Mouse (Mus musculus) kidney, embryonic 15.5 days (tissue): ENCODE data around the gene Lrwd1. TPM values are rescaled to one million over a fixed set of nuclear protein-coding genes. Genes with fewer than 3 reads are reported as not detected.
A peak's percentile ranks its signal among the peaks of the same experiment; 100 is the strongest.

Experiments
- ATAC-seq: fragments of 200-750 bp; cut with Nextera tagmentation; replicated peaks from 2 replicates; pipeline ENCODE4 v1.8.0; 2017; ENCODE audit warnings: moderate TSS enrichment; ENCODE audit not compliant: low FRiP score
- H3K27ac ChIP-seq: fragments of 300-500 bp; sonication (generic); 2 replicates; pipeline ENCODE4 v1.5.1; 2015; ENCODE audit warnings: mild to moderate bottlenecking, inconsistent platforms
- H3K27me3 ChIP-seq: fragments of 300-500 bp; sonication (generic); 2 replicates; pipeline ENCODE4 v1.6.1; 2015; ENCODE audit warnings: inconsistent platforms
- H3K36me3 ChIP-seq: fragments of 300-500 bp; sonication (generic); 2 replicates; pipeline ENCODE4 v1.6.1; 2015; ENCODE audit warnings: inconsistent platforms
- H3K4me1 ChIP-seq: fragments of 300-500 bp; sonication (generic); 2 replicates; pipeline ENCODE4 v1.6.1; 2015; ENCODE audit warnings: inconsistent platforms
- H3K4me2 ChIP-seq: fragments of 300-500 bp; sonication (generic); 2 replicates; pipeline ENCODE4 v1.6.1; 2015; ENCODE audit warnings: moderate library complexity, mild to moderate bottlenecking, inconsistent platforms
- H3K4me3 ChIP-seq: fragments of 300-500 bp; sonication (generic); replicated peaks from 2 replicates; pipeline ENCODE4 v1.5.1; 2015; ENCODE audit warnings: mild to moderate bottlenecking, inconsistent platforms
- H3K9ac ChIP-seq: fragments of 300-500 bp; sonication (generic); 2 replicates; pipeline ENCODE4 v1.6.1; 2015; ENCODE audit warnings: mild to moderate bottlenecking, inconsistent platforms
- H3K9me3 ChIP-seq: fragments of 300-500 bp; sonication (generic); replicated peaks from 2 replicates; pipeline ENCODE4 v1.6.1; 2016; ENCODE audit warnings: inconsistent platforms
- WGBS: fragments of 180-500 bp; shearing (Covaris S2); methylation state at CpG from one replicate; pipeline ENCODE4 v1.1.7; 2015; ENCODE audit warnings: mixed read lengths; 5-methylcytosine and 5-hydroxymethylcytosine counted together
- microRNA-seq: library from miRNA; unstranded; fragments of <30 nt; microRNA quantifications from one replicate; pipeline ENCODE4, GENCODE M21; 2016
- polyA plus RNA-seq: library from polyadenylated mRNA; unstranded; fragments of >200 nt; fragmentation: Nextera tagmentation; extraction: Ambion mirVana; gene quantifications from 2 replicates; pipeline ENCODE4 v1.2.1, GENCODE M21; 2015

The Lrwd1 gene
- polyA plus RNA-seq, 1 experiment from 2014 or later = 40.2 TPM

DNA sequence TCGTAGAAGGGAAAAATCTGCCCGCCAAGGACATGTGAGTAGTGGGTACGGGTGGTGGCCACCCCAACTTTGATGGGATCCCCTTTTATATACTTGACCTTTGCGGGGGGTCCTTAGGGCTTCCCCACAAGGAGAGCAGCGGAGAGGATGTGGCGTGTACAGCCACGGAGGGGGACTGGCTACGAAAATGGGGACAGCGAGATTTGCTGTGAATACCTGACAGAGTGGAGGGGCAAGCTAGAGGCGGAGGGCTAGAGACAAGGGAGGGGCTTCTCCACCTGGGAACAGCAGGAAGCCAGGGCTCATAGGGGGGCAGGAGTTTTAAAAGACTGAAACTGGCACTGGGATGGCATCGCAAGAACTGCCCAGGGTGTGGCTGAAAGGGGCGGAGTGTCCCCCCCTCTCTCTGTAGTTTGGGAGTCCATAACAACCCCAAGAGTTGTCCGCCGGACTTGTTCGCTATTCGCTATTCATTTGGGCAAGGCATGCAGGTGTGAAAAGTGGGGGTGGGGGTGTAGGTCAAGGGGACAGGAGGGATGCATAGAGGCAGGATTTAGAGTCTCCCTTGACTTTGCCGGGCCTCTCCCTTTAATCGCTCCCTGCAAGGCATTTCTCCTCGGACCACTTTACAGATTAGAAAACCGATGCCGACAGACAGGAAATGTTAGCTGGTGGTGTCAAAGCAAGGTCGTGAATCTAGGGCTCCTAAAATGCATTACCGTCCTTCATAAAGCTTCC lies 51.6 kb downstream of the Lrwd1 start:
- no peaks in the 10 kb centered on the region for H3K36me3 ChIP-seq
- no peaks in the 10 kb centered on the region for H3K9me3 ChIP-seq
- peak; percentile 16 for ATAC-seq
- peak overlapping the region; percentile 60 for H3K9ac ChIP-seq
- peak overlapping the region; percentile 43 for H3K27ac ChIP-seq
- peak overlapping the region; percentile 95 for H3K4me2 ChIP-seq
- 2% methylated on average over 23 of the region's 23 CpGs for WGBS
- peak overlapping the region; percentile 62 for H3K4me3 ChIP-seq
- H3K4me1 ChIP-seq = peaks cover 38% of the 10 kb centered on the region
- no peaks in the 10 kb centered on the region for H3K27me3 ChIP-seq

DNA sequence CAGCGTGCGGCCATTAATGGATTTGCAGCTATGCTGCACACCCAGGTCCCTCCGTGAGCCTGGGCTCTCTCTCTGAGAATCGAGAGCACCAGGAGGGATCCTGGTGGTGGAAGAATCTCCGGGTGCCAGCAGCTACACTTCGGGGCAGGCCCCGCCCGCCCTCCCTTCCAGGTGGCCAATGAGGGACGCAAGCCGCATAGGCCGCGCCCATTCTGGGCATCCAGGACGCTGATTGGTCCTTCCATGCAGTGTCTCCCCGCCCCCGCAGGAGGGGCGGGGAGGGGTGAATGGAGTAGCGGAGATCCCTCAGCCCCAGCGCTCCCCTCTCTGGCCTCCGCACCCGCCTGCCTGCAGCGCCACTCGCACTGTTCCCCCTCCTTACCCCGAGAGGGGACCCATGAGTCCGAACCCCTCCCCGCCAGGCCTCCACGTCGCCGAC lies 52.2 kb downstream of the Lrwd1 start, which contains the start of gene Rasa4:
Gene Rasa4 (plus strand): TSS at position 248 of the 439 bp plus-strand sequence.
- H3K9ac ChIP-seq = peak within 1 kb of the TSS; percentile 60
- peak within 1 kb of the TSS; percentile 60 for H3K27ac ChIP-seq
- H3K4me3 ChIP-seq = peak within 1 kb of the TSS; percentile 62
- peak within 1 kb of the TSS; percentile 95 for H3K4me2 ChIP-seq
- no peaks in the 10 kb centered on the region for H3K36me3 ChIP-seq
- 0% methylated on average over 24 of the region's 28 CpGs for WGBS
- ATAC-seq = peak; percentile 95
- H3K9me3 ChIP-seq = no peaks in the 10 kb centered on the region
- H3K27me3 ChIP-seq = no peaks in the 10 kb centered on the region
- peaks cover 33% of the 10 kb centered on the region for H3K4me1 ChIP-seq

DNA sequence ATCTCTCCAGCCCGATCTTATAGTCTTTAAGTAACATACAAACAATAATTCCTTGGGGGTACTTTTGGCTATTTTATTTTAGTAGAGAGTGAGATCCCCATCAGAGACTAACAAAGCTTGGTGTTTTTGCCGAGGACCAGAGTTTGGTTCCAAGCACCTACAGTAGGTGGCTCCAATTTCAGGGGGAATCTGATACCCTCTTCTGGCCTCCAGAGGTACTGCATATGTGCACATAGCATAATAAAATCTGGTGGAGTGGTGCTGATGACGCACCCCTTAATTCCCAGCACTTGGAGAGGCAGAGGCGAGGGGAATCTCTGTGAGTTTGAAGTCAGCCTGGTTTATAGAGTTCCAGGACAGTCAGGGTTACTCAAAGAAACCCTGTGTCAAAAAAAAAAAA lies 53.5 kb downstream of the Lrwd1 start:
- no peak overlapping the region for H3K9ac ChIP-seq
- H3K36me3 ChIP-seq = no peaks in the 10 kb centered on the region
- H3K9me3 ChIP-seq = no peaks in the 10 kb centered on the region
- no peak overlapping the region for H3K27ac ChIP-seq
- ATAC-seq = no peak
- H3K4me3 ChIP-seq = no peak overlapping the region
- H3K27me3 ChIP-seq = no peaks in the 10 kb centered on the region
- H3K4me2 ChIP-seq = no peak overlapping the region
- H3K4me1 ChIP-seq = peaks cover 28% of the 10 kb centered on the region
- WGBS = 82% methylated on average over 4 of the region's 4 CpGs

DNA sequence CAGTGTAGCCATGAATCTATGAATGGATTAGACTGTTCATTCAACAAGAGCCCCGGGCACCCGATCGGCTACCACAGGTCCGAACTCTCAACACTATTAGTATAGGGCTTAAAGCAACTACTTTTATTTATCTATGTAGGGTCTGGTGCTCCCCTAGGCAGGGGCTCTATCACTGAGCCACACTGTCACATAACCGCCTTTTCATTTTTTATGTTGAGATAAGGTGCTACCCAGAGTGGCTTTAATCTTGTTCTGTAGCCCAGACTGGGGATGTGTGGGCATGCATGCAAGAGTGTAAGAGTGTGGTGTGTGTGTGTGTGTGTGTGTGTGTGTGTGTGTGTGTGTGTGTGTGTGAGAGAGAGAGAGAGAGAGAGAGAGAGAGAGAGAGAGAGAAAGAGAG lies 57.7 kb downstream of the Lrwd1 start:
- no peak for ATAC-seq

DNA sequence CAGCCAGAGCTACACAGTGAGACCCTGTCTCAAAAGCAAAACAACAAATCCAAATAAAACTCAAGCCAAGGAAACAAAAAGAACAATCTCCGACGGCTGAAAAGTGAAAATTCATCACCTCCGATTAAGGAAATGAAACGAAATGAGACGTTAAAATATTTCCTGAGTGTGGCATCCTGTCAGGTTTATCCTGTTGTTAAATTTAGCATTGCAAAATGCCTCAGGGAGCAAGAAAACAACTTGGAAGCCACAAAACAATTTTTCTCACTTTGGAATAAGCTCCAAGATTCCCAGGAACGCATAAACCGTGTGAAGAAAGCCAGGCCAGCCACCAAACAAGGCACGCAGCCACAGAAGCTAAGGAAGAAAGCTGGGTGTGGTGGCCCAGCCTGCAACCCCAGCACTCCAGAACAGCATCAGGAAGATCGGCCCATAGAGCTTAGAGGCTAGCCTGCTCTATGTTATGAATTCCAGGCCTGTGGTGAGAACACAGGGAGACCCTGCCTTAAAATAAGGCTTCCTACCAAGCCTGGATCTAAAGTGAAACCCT lies 58.8 kb downstream of the Lrwd1 start:
- Histone ChIP-seq H3K9me3 (no peaks in the 10 kb centered on the region), H3K27me3 (no peaks in the 10 kb centered on the region), H3K4me1 (peaks cover 12% of the 10 kb centered on the region; the same call in 1 of the 2 replicates), H3K36me3 (no peaks in the 10 kb centered on the region), H3K4me3 (no peak overlapping the region), H3K27ac (peak overlapping the region; percentile 79), H3K9ac (no peak overlapping the region), H3K4me2 (no peak overlapping the region)
- no peak for ATAC-seq
- WGBS = 61% methylated on average over 9 of the region's 9 CpGs

More for the DNA sequence above, 57.7 kb downstream of the Lrwd1 start:
- Histone ChIP-seq H3K27me3 (no peaks in the 10 kb centered on the region), H3K36me3 (no peaks in the 10 kb centered on the region), H3K9me3 (no peaks in the 10 kb centered on the region), H3K27ac (no peak overlapping the region), H3K4me1 (peaks cover 13% of the 10 kb centered on the region; the same call in 1 of the 2 replicates), H3K4me2 (no peak overlapping the region), H3K4me3 (no peak overlapping the region), H3K9ac (no peak overlapping the region)
- WGBS = 93% methylated on average over 5 of the region's 5 CpGs

DNA sequence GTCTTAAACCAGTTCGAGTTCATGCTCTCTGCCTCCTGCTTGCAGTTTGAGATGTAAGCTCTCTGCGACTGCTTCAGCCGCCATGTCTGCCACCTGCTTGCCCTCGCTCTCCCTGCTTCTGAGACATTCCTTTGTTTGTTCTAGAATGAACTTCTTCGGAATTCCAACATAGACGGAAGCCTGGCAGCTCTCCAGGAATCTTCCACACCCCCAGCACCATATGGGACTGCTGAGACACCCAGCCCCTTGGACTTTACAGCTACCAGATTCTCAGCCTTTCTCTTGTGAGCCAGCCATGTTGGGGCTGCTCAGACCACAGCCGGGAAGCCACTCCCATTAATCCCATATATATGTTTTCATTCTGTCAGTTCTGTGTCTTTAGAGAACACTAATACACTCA lies 59.6 kb downstream of the Lrwd1 start:
- Histone ChIP-seq H3K9me3 (no peaks in the 10 kb centered on the region), H3K9ac (no peak overlapping the region), H3K4me2 (no peak overlapping the region), H3K36me3 (no peaks in the 10 kb centered on the region), H3K4me3 (no peak overlapping the region), H3K27ac (peak overlapping the region; percentile 79), H3K27me3 (no peaks in the 10 kb centered on the region), H3K4me1 (peaks cover 12% of the 10 kb centered on the region; the same call in 1 of the 2 replicates)
- WGBS = 26% methylated on average over 7 of the region's 7 CpGs
- ATAC-seq = 0 out of 2 replicates have a peak, but pooled peaks have one; percentile 32

DNA sequence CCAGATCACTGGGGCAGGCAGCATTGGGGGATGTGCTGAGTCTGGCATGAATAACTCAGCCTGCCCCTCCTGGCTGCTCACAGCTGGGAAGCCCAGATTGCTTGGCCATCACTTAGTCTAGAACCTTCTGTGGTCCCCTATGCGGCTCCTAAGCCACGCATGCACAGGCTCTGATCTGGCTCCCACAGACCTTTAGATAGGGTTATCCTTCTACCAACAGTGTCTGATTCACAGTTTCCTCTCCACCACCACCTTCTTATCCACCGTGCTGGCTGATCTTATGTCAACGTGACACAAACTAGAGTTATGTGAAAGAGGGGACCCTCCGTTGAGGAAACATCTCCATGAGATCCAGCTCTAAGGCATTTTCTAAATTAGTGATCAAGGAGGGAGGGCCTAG lies 60.8 kb downstream of the Lrwd1 start:
- Histone ChIP-seq H3K4me2 (no peak overlapping the region), H3K4me1 (peaks cover 12% of the 10 kb centered on the region; the same call in 1 of the 2 replicates), H3K36me3 (no peaks in the 10 kb centered on the region), H3K27me3 (no peaks in the 10 kb centered on the region), H3K27ac (no peak overlapping the region), H3K9me3 (no peaks in the 10 kb centered on the region), H3K9ac (no peak overlapping the region), H3K4me3 (no peak overlapping the region)
- 85% methylated on average over 5 of the region's 5 CpGs for WGBS
- ATAC-seq = no peak

DNA sequence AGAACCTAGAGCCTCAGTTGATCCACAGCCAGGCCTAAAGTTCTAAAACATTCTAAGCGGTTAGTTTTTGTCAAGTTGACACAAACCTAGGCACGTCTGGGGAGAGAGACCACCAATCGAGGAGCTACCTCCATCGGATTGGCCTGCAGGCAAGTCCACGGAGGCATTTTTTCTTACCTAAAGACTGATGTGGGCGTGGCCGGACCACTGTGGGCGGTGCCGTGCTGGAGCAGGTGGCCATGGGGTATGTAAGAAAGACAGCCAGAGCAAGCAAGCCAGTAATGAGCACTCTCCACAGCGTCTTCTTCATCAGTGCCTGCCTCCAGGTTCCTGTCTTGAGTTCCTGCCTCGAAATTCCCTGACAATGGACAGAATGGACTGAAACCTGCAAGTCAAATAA lies 62.3 kb downstream of the Lrwd1 start:
- Histone ChIP-seq H3K27me3 (no peaks in the 10 kb centered on the region), H3K9ac (no peak overlapping the region), H3K9me3 (no peaks in the 10 kb centered on the region), H3K4me1 (peaks cover 12% of the 10 kb centered on the region; the same call in 1 of the 2 replicates), H3K36me3 (no peaks in the 10 kb centered on the region), H3K4me2 (no peak overlapping the region), H3K27ac (no peak overlapping the region), H3K4me3 (no peak overlapping the region)
- 74% methylated on average over 11 of the region's 11 CpGs for WGBS
- no peak for ATAC-seq

DNA sequence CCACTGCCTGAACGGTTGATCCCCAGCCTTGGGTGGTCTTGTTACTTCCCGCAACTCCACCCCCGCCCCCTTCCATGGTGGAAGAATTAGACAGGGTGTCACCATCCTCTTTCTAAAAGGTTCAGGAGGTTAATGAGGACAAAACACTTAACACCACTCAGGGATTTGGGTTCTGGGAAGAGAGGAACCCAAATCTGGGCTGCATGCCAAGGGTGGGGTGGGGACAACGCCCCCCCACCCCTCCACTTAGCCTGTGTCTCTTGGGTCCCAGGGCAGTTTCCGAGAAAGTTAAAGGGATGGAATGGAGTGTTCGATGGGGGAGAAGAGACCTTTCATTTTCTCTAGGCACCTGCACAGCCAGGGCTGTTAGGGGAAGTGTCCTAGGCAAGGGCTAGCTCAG lies 62.8 kb downstream of the Lrwd1 start:
- Histone ChIP-seq H3K4me1 (peaks cover 12% of the 10 kb centered on the region; the same call in 1 of the 2 replicates), H3K27me3 (no peaks in the 10 kb centered on the region), H3K9ac (no peak overlapping the region), H3K27ac (no peak overlapping the region), H3K4me2 (no peak overlapping the region), H3K36me3 (no peaks in the 10 kb centered on the region), H3K4me3 (no peak overlapping the region), H3K9me3 (no peaks in the 10 kb centered on the region)
- ATAC-seq = no peak
- WGBS = 50% methylated on average over 6 of the region's 6 CpGs

Small RNAs within 50 kb of the gene (microRNA-seq; reads per million reads assigned to microRNA genes)
- 1.2 reads per million for gene Mir7035

Other genes with a start within 250 kb of the Lrwd1 start
- 70.0 and 72.9 TPM in 2 replicates for gene Hspb1, start 248.2 kb downstream of the Lrwd1 start, polyA plus RNA-seq
- gene Ywhag, start 201.5 kb downstream of the Lrwd1 start, polyA plus RNA-seq = 179 and 189 TPM in 2 replicates
- gene Ssc4d, start 161.5 kb downstream of the Lrwd1 start, polyA plus RNA-seq = 9.6 and 10.1 TPM in 2 replicates
- gene Zp3, start 156.0 kb downstream of the Lrwd1 start, polyA plus RNA-seq = 0.30 TPM in 1 of 2 replicates, not detected in the other
- gene Dtx2, start 141.3 kb downstream of the Lrwd1 start, polyA plus RNA-seq = 29.4 and 29.9 TPM in 2 replicates
- 2.6 and 5.9 TPM in 2 replicates for gene Upk3b, start 97.6 kb downstream of the Lrwd1 start, polyA plus RNA-seq
- gene Upk3bl, start 81.6 kb downstream of the Lrwd1 start, polyA plus RNA-seq = 2.8 and 3.2 TPM in 2 replicates
- 15.4 and 18.5 TPM in 2 replicates for gene Rasa4, start 52.2 kb downstream of the Lrwd1 start, polyA plus RNA-seq
- gene Polr2j, start 19.4 kb downstream of the Lrwd1 start, polyA plus RNA-seq = 249 and 260 TPM in 2 replicates
- 15.7 and 16.9 TPM in 2 replicates for gene Alkbh4, start 72 bp upstream of the Lrwd1 start, polyA plus RNA-seq
- 6.0 and 6.3 TPM in 2 replicates for gene Orai2, start 34.6 kb upstream of the Lrwd1 start, polyA plus RNA-seq
- 50.8 and 51.3 TPM in 2 replicates for gene Prkrip1, start 62.9 kb upstream of the Lrwd1 start, polyA plus RNA-seq
- gene Sh2b2, start 110.5 kb upstream of the Lrwd1 start, polyA plus RNA-seq = 5.0 and 5.2 TPM in 2 replicates